Mouse (Mus musculus): ENCODE data around the gene Mylk2.

- TF ChIP-seq TAL1 (IDR thresholded peaks at IDR 0.05; ENCODE audit: low read length) (no peak), GATA1 (IDR thresholded peaks at IDR 0.05; ENCODE audit: low read length) (no peak)
Observed at GRCm38 (mm10) chr2:152927371-152927770, 16.2 kb downstream of the Mylk2 start.
